Mouse (Mus musculus) neural tube, embryonic 15.5 days (tissue): ENCODE results near the gene Adcy5. TPM values are rescaled to one million over a fixed set of nuclear protein-coding genes. Genes with fewer than 3 reads are reported as not detected.

ENCODE experiments used
- ATAC-seq: fragments of 200-750 bp; cut with Nextera tagmentation; 2 replicates; pipeline ENCODE4 v1.8.0; 2017; ENCODE audit warnings: mild to moderate bottlenecking, moderate TSS enrichment, moderate library complexity; ENCODE audit not compliant: low FRiP score
- H3K27ac ChIP-seq: fragments of 300-500 bp; sonication (generic); replicated peaks from 2 replicates; pipeline ENCODE4 v1.5.1; 2015; ENCODE audit warnings: mild to moderate bottlenecking, inconsistent platforms
- H3K27me3 ChIP-seq: fragments of 300-500 bp; sonication (generic); replicated peaks from 2 replicates; pipeline ENCODE4 v1.6.1; 2015; ENCODE audit warnings: inconsistent platforms
- H3K36me3 ChIP-seq: fragments of 300-500 bp; sonication (generic); 2 replicates; pipeline ENCODE4 v1.6.1; 2015; ENCODE audit warnings: inconsistent platforms
- H3K4me1 ChIP-seq: fragments of 300-500 bp; sonication (generic); 2 replicates; pipeline ENCODE4 v1.6.1; 2015; ENCODE audit warnings: inconsistent platforms
- H3K4me2 ChIP-seq: fragments of 300-500 bp; sonication (generic); 2 replicates; pipeline ENCODE4 v1.6.1; 2015; ENCODE audit warnings: inconsistent platforms, mild to moderate bottlenecking, moderate library complexity
- H3K4me3 ChIP-seq: fragments of 300-500 bp; sonication (generic); replicated peaks from 2 replicates; pipeline ENCODE4 v1.5.1; 2015; ENCODE audit warnings: mild to moderate bottlenecking, inconsistent platforms
- H3K9ac ChIP-seq: fragments of 300-500 bp; sonication (generic); replicated peaks from 2 replicates; pipeline ENCODE4 v1.6.1; 2015; ENCODE audit warnings: mild to moderate bottlenecking, inconsistent platforms
- H3K9me3 ChIP-seq: fragments of 300-500 bp; sonication (generic); replicated peaks from 2 replicates; pipeline ENCODE4 v1.6.1; 2016; ENCODE audit warnings: inconsistent platforms
- WGBS: fragments of 180-500 bp; shearing (Covaris S2); methylation state at CpG from one replicate; pipeline ENCODE4 v1.1.7; 2015; ENCODE audit warnings: mixed read lengths; 5-methylcytosine and 5-hydroxymethylcytosine counted together
- polyA plus RNA-seq: library from polyadenylated mRNA; unstranded; fragments of >200 nt; fragmentation: Nextera tagmentation; extraction: Ambion mirVana; gene quantifications from 2 replicates; pipeline ENCODE4 v1.2.1, GENCODE M21; 2015

Gene Adcy5
- polyA plus RNA-seq, 1 experiment from 2014 or later, result 6.1 TPM

- Histone ChIP-seq H3K4me1 (no peaks in the 10 kb centered on the region), H3K36me3 (no peaks in the 10 kb centered on the region), H3K27me3 (peaks cover 5% of the 10 kb centered on the region; the same call in 1 of the 2 replicates), H3K9ac (no peak overlapping the region), H3K9me3 (no peaks in the 10 kb centered on the region), H3K4me2 (no peak overlapping the region), H3K4me3 (no peak overlapping the region), H3K27ac (no peak overlapping the region)
- ATAC-seq, result no peak
- WGBS, result 81% methylated on average over 3 of the region's 3 CpGs
Measured at GRCm38 (mm10) chr16:35130172-35130571, 24.5 kb upstream of the Adcy5 start.

GRCm38 (mm10) chr16:35139416-35139815 is 15.3 kb upstream of the Adcy5 start:
- Histone ChIP-seq H3K9me3 (no peaks in the 10 kb centered on the region), H3K27ac (no peak overlapping the region)
- WGBS, result 41% methylated on average over 6 of the region's 6 CpGs

GRCm38 (mm10) chr16:35139873-35140619 is 14.6 kb upstream of the Adcy5 start:
- ATAC-seq, result peak; percentile 55; the same call in 1 of the 2 replicates
- H3K27ac ChIP-seq, result no peak overlapping the region
- peaks cover 15% of the 10 kb centered on the region for H3K4me1 ChIP-seq
- peak overlapping the region; percentile 9; the same call in 1 of the 2 replicates for H3K4me2 ChIP-seq
- no peaks in the 10 kb centered on the region for H3K27me3 ChIP-seq
- WGBS, result 39% methylated on average over 11 of the region's 11 CpGs
- no peaks in the 10 kb centered on the region for H3K9me3 ChIP-seq
- H3K4me3 ChIP-seq, result no peak overlapping the region
- H3K36me3 ChIP-seq, result no peaks in the 10 kb centered on the region
- no peak overlapping the region for H3K9ac ChIP-seq

More at GRCm38 (mm10) chr16:35139416-35139815, 15.3 kb upstream of the Adcy5 start:
- Histone ChIP-seq H3K27me3 (no peaks in the 10 kb centered on the region), H3K4me1 (peaks cover 15% of the 10 kb centered on the region), H3K9ac (no peak overlapping the region), H3K36me3 (no peaks in the 10 kb centered on the region), H3K4me3 (no peak overlapping the region), H3K4me2 (no peak overlapping the region)
- ATAC-seq, result no peak

GRCm38 (mm10) chr16:35140620-35140975 is 14.1 kb upstream of the Adcy5 start:
- peak overlapping the region; percentile 9; the same call in 1 of the 2 replicates for H3K4me2 ChIP-seq
- no peak overlapping the region for H3K9ac ChIP-seq
- ATAC-seq, result no peak
- WGBS, result 47% methylated on average over 9 of the region's 9 CpGs
- H3K9me3 ChIP-seq, result 0 out of 2 replicates have a peak, but pooled peaks cover 3% of the 10 kb centered on the region
- no peak overlapping the region for H3K4me3 ChIP-seq
- peaks cover 15% of the 10 kb centered on the region for H3K4me1 ChIP-seq
- no peaks in the 10 kb centered on the region for H3K36me3 ChIP-seq
- H3K27me3 ChIP-seq, result no peaks in the 10 kb centered on the region
- H3K27ac ChIP-seq, result no peak overlapping the region

- no peaks in the 10 kb centered on the region for H3K27me3 ChIP-seq
- H3K4me2 ChIP-seq, result no peak overlapping the region
- no peak overlapping the region for H3K4me3 ChIP-seq
- peaks cover 15% of the 10 kb centered on the region for H3K4me1 ChIP-seq
- H3K27ac ChIP-seq, result no peak overlapping the region
- 72% methylated on average over 8 of the region's 8 CpGs for WGBS
- H3K36me3 ChIP-seq, result no peaks in the 10 kb centered on the region
- no peak for ATAC-seq
- H3K9me3 ChIP-seq, result 0 out of 2 replicates have a peak, but pooled peaks cover 3% of the 10 kb centered on the region
- H3K9ac ChIP-seq, result no peak overlapping the region
Measured at GRCm38 (mm10) chr16:35141839-35142238, 12.8 kb upstream of the Adcy5 start.

GRCm38 (mm10) chr16:35146153-35146552 is 8.5 kb upstream of the Adcy5 start:
- Histone ChIP-seq H3K9me3 (0 out of 2 replicates have a peak, but pooled peaks cover 3% of the 10 kb centered on the region), H3K27ac (no peak overlapping the region), H3K9ac (no peak overlapping the region), H3K27me3 (no peaks in the 10 kb centered on the region), H3K4me1 (no peaks in the 10 kb centered on the region), H3K4me2 (no peak overlapping the region), H3K4me3 (no peak overlapping the region), H3K36me3 (no peaks in the 10 kb centered on the region)
- 16% methylated on average over 4 of the region's 4 CpGs for WGBS
- ATAC-seq, result no peak

- peaks cover 45% of the 10 kb centered on the region for H3K4me1 ChIP-seq
- H3K36me3 ChIP-seq, result no peaks in the 10 kb centered on the region
- H3K9me3 ChIP-seq, result no peaks in the 10 kb centered on the region
- 10% methylated on average over 12 of the region's 12 CpGs for WGBS
- peak overlapping the region; percentile 25; the same call in 1 of the 2 replicates for H3K27ac ChIP-seq
- ATAC-seq, result no peak
- 0 out of 2 replicates have a peak overlapping the region, but pooled peaks have one; percentile 14 for H3K9ac ChIP-seq
- H3K27me3 ChIP-seq, result peaks cover 10% of the 10 kb centered on the region; the same call in 1 of the 2 replicates
- H3K4me2 ChIP-seq, result peak overlapping the region; percentile 83
- H3K4me3 ChIP-seq, result peak overlapping the region; percentile 74
Measured at GRCm38 (mm10) chr16:35153146-35153755, 1.4 kb upstream of the Adcy5 start.

GRCm38 (mm10) chr16:35154245-35154640 is 434 bp upstream of the Adcy5 start:
- Histone ChIP-seq H3K9ac (peak overlapping the region; percentile 91), H3K27me3 (peaks cover 10% of the 10 kb centered on the region; the same call in 1 of the 2 replicates), H3K4me1 (peaks cover 55% of the 10 kb centered on the region), H3K36me3 (no peaks in the 10 kb centered on the region), H3K27ac (peak overlapping the region; percentile 88), H3K9me3 (no peaks in the 10 kb centered on the region), H3K4me2 (peak overlapping the region; percentile 83), H3K4me3 (peak overlapping the region; percentile 74)
- peak; percentile 87 for ATAC-seq
- under 1% methylated on average over 29 of the region's 29 CpGs for WGBS

GRCm38 (mm10) chr16:35155391-35156305 is 971 bp downstream of the Adcy5 start:
- peak; percentile 43 for ATAC-seq
- Histone ChIP-seq H3K27ac (peak overlapping the region; percentile 88), H3K4me3 (peak overlapping the region; percentile 74), H3K4me1 (peaks cover 69% of the 10 kb centered on the region), H3K4me2 (peak overlapping the region; percentile 83), H3K9me3 (no peaks in the 10 kb centered on the region), H3K36me3 (no peaks in the 10 kb centered on the region), H3K9ac (peak overlapping the region; percentile 91), H3K27me3 (peaks cover 10% of the 10 kb centered on the region; the same call in 1 of the 2 replicates)
- WGBS, result 1% methylated on average over 83 of the region's 87 CpGs

- WGBS, result 2% methylated on average over 47 of the region's 48 CpGs
- H3K27me3 ChIP-seq, result peaks cover 10% of the 10 kb centered on the region; the same call in 1 of the 2 replicates
- no peaks in the 10 kb centered on the region for H3K36me3 ChIP-seq
- ATAC-seq, result no peak
- peak overlapping the region; percentile 83 for H3K4me2 ChIP-seq
- peaks cover 76% of the 10 kb centered on the region for H3K4me1 ChIP-seq
- peak overlapping the region; percentile 88 for H3K27ac ChIP-seq
- no peaks in the 10 kb centered on the region for H3K9me3 ChIP-seq
- H3K9ac ChIP-seq, result peak overlapping the region; percentile 91
- peak overlapping the region; percentile 74 for H3K4me3 ChIP-seq
Measured at GRCm38 (mm10) chr16:35156306-35156695, 1.6 kb downstream of the Adcy5 start.

- Histone ChIP-seq H3K4me1 (peaks cover 81% of the 10 kb centered on the region), H3K27ac (no peak overlapping the region), H3K4me2 (peak overlapping the region; percentile 83), H3K4me3 (peak overlapping the region; percentile 74), H3K27me3 (peaks cover 8% of the 10 kb centered on the region; the same call in 1 of the 2 replicates), H3K9me3 (no peaks in the 10 kb centered on the region), H3K36me3 (no peaks in the 10 kb centered on the region), H3K9ac (peak overlapping the region; percentile 11; the same call in 1 of the 2 replicates)
- ATAC-seq, result no peak
- WGBS, result 79% methylated on average over 21 of the region's 21 CpGs
Measured at GRCm38 (mm10) chr16:35156832-35157231, 2.2 kb downstream of the Adcy5 start.
